Mouse (Mus musculus): ENCODE measurements around the gene Psmb11. TPM values are rescaled to one million over a fixed set of nuclear protein-coding genes. Genes with fewer than 3 reads are reported as not detected.
"Not testable (repeated sequence)": the region's sequence is repeated elsewhere in the genome, so short reads cannot be mapped to it uniquely, and the experiment has no call there.

Psmb11 gene
- polyA plus RNA-seq, 2 experiments from 2014 or later, result not detected

- ATAC-seq, result no peak
Observed at GRCm38 (mm10) chr14:54603686-54604085, 17.5 kb upstream of the Psmb11 start.

GRCm38 (mm10) chr14:54605752-54606321, 15.4 kb upstream of the Psmb11 start, which contains the start of gene 4931414P19Rik:
Gene 4931414P19Rik (minus strand): TSS chr14:54605993.
- ATAC-seq, result peak; percentile 39

GRCm38 (mm10) chr14:54607226-54607625, 14.0 kb upstream of the Psmb11 start:
- no peak for ATAC-seq

- no peak for ATAC-seq
Observed at GRCm38 (mm10) chr14:54609245-54609644, 12.0 kb upstream of the Psmb11 start.

GRCm38 (mm10) chr14:54609962-54610361, 11.3 kb upstream of the Psmb11 start:
- peak; percentile 59 for ATAC-seq

- no peak for ATAC-seq
Observed at GRCm38 (mm10) chr14:54610648-54611047, 10.6 kb upstream of the Psmb11 start.

GRCm38 (mm10) chr14:54614130-54614529, 7.1 kb upstream of the Psmb11 start:
- not testable (repeated sequence) for ATAC-seq

GRCm38 (mm10) chr14:54616226-54616825, 4.9 kb upstream of the Psmb11 start:
- no peak for ATAC-seq

- ATAC-seq, result peak; percentile 60
Observed at GRCm38 (mm10) chr14:54617152-54617896, 3.9 kb upstream of the Psmb11 start.

- peak; percentile 98 for ATAC-seq
Observed at GRCm38 (mm10) chr14:54617897-54618365, 3.3 kb upstream of the Psmb11 start, which contains the start of gene Psmb5. Gene Psmb5 (minus strand): TSS chr14:54618022.

- ATAC-seq, result no peak
Observed at GRCm38 (mm10) chr14:54623334-54623733, 2.1 kb downstream of the Psmb11 start.

GRCm38 (mm10) chr14:54624976-54625375, 3.7 kb downstream of the Psmb11 start:
- ATAC-seq, result no peak

GRCm38 (mm10) chr14:54628103-54628502, 6.9 kb downstream of the Psmb11 start:
- no peak for ATAC-seq

- no peak for ATAC-seq
Observed at GRCm38 (mm10) chr14:54629797-54630196, 8.6 kb downstream of the Psmb11 start.

- no peak for ATAC-seq
Observed at GRCm38 (mm10) chr14:54630583-54631239, 9.5 kb downstream of the Psmb11 start.

GRCm38 (mm10) chr14:54631240-54631599, 10.0 kb downstream of the Psmb11 start:
- no peak for ATAC-seq

- no peak for ATAC-seq
Observed at GRCm38 (mm10) chr14:54632252-54632651, 11.0 kb downstream of the Psmb11 start.

GRCm38 (mm10) chr14:54634182-54634581, 12.9 kb downstream of the Psmb11 start:
- ATAC-seq, result no peak

GRCm38 (mm10) chr14:54636954-54637353, 15.7 kb downstream of the Psmb11 start:
- ATAC-seq, result no peak

- ATAC-seq, result no peak
Observed at GRCm38 (mm10) chr14:54638210-54638609, 17.0 kb downstream of the Psmb11 start.

- no peak for ATAC-seq
Observed at GRCm38 (mm10) chr14:54640121-54640520, 18.9 kb downstream of the Psmb11 start.

- ATAC-seq, result no peak
Observed at GRCm38 (mm10) chr14:54640946-54641304, 19.7 kb downstream of the Psmb11 start, which contains the start of gene Gm17606. Gene Gm17606 (plus strand): TSS chr14:54640952.

Measured in CD4-positive, CD25-positive, alpha-beta regulatory T cell, adult 4 months (primary cell).